Mouse (Mus musculus) hindbrain, embryonic 13.5 days (tissue): ENCODE data around the gene Nceh1. TPM values are rescaled to one million over a fixed set of nuclear protein-coding genes. Genes with fewer than 3 reads are reported as not detected.
"Not testable (repeated sequence)": the region's sequence is repeated elsewhere in the genome, so short reads cannot be mapped to it uniquely, and the experiment has no call there.

Experiments used
- ATAC-seq: fragments of 200-750 bp; cut with Nextera tagmentation; 2 replicates; pipeline ENCODE4 v1.8.0; 2017; ENCODE audit warnings: moderate TSS enrichment; ENCODE audit not compliant: low FRiP score
- H3K27ac ChIP-seq: fragments of 300-500 bp; sonication (generic); 2 replicates; pipeline ENCODE4 v1.5.1; 2015; ENCODE audit warnings: inconsistent platforms, mild to moderate bottlenecking, moderate library complexity
- H3K27me3 ChIP-seq: fragments of 300-500 bp; sonication (generic); 2 replicates; pipeline ENCODE4 v1.6.1; 2015; ENCODE audit warnings: mild to moderate bottlenecking, inconsistent platforms
- H3K36me3 ChIP-seq: fragments of 300-500 bp; sonication (generic); 2 replicates; pipeline ENCODE4 v1.6.1; 2015; ENCODE audit warnings: mild to moderate bottlenecking, inconsistent platforms
- H3K4me1 ChIP-seq: fragments of 300-500 bp; sonication (generic); replicated peaks from 2 replicates; pipeline ENCODE4 v1.6.1; 2015; ENCODE audit warnings: inconsistent platforms
- H3K4me2 ChIP-seq: fragments of 300-500 bp; sonication (generic); 2 replicates; pipeline ENCODE4 v1.6.1; 2015; ENCODE audit warnings: inconsistent platforms, mild to moderate bottlenecking, moderate library complexity
- H3K4me3 ChIP-seq: fragments of 300-500 bp; sonication (generic); 2 replicates; pipeline ENCODE4 v1.5.1; 2015; ENCODE audit warnings: mild to moderate bottlenecking, inconsistent platforms
- H3K9ac ChIP-seq: fragments of 300-500 bp; sonication (generic); 2 replicates; pipeline ENCODE4 v1.6.1; 2015; ENCODE audit warnings: mild to moderate bottlenecking, inconsistent platforms
- H3K9me3 ChIP-seq: fragments of 300-500 bp; sonication (generic); 2 replicates; pipeline ENCODE4 v1.6.1; 2016; ENCODE audit warnings: inconsistent platforms
- WGBS: fragments of 180-500 bp; shearing (Covaris S2); methylation state at CpG from one replicate; pipeline ENCODE4 v1.1.7; 2015; 5-methylcytosine and 5-hydroxymethylcytosine counted together
- polyA plus RNA-seq: library from polyadenylated mRNA; unstranded; fragments of >200 nt; fragmentation: Nextera tagmentation; extraction: Ambion mirVana; gene quantifications from 2 replicates; pipeline ENCODE4 v1.2.1, GENCODE M21; 2015

Gene Nceh1
- polyA plus RNA-seq, 1 experiment from 2014 or later: 6.9 TPM

DNA sequence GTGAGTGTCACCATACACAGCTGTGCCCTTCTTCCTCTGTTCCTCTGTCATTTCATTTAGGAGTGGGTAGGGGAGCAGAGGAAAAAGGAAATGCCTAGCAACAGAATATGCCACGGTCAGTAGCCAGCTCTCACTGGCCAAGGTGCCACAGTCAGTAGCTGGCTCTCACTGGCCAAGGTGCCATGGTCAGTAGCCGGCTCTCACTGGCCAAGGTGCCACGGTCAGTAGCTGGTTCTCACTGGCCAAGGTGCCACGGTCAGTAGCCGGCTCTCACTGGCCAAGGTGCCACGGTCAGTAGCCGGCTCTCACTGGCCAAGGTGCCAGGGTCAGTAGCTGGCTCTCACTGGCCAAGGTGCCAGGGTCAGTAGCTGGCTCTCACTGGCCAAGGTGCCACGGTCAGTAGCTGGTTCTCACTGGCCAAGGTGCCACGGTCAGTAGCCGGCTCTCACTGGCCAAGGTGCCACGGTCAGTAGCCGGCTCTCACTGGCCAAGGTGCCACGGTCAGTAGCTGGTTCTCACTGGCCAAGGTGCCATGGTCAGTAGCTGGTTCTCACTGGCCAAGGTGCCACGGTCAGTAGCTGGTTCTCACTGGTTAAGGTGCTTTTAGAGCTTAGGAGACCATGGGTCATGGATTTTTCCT lies 96.6 kb downstream of the Nceh1 start:
- H3K27ac ChIP-seq, H3K9me3 ChIP-seq, H3K27me3 ChIP-seq, H3K9ac ChIP-seq, ATAC-seq, H3K4me3 ChIP-seq, H3K4me2 ChIP-seq, H3K36me3 ChIP-seq: not testable (repeated sequence)
- 98% methylated on average over 13 of the region's 14 CpGs for WGBS
- H3K4me1 ChIP-seq: peaks cover 14% of the 10 kb centered on the region

DNA sequence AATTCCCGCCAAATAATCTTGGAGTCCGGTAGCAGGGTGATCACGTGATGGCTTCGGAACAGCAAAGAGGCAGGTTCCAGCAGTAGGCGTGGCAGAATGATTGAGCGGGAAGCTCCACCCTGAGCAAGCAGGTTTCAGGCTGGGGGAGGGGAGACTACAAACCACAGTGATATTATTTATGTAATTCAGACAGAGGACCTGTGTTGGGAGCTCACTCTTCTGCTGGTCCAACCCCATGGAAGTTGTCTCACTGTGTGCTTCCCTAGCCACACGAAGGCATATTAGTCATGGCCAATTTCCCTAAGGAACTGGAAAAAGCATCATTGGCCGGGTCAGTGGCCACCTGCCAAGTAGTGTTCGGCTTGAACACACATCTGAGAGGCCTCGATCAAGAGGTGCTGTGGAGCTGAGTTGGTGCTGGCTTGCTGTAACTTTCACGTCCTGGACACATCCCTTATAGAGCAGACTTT lies 97.5 kb downstream of the Nceh1 start:
- Histone ChIP-seq H3K36me3 (no peaks in the 10 kb centered on the region), H3K27ac (no peak overlapping the region), H3K9ac (no peak overlapping the region), H3K4me1 (peaks cover 14% of the 10 kb centered on the region), H3K4me2 (no peak overlapping the region), H3K4me3 (no peak overlapping the region), H3K27me3 (0 out of 2 replicates have a peak, but pooled peaks cover 7% of the 10 kb centered on the region), H3K9me3 (no peaks in the 10 kb centered on the region)
- WGBS: 65% methylated on average over 11 of the region's 11 CpGs
- ATAC-seq: no peak

DNA sequence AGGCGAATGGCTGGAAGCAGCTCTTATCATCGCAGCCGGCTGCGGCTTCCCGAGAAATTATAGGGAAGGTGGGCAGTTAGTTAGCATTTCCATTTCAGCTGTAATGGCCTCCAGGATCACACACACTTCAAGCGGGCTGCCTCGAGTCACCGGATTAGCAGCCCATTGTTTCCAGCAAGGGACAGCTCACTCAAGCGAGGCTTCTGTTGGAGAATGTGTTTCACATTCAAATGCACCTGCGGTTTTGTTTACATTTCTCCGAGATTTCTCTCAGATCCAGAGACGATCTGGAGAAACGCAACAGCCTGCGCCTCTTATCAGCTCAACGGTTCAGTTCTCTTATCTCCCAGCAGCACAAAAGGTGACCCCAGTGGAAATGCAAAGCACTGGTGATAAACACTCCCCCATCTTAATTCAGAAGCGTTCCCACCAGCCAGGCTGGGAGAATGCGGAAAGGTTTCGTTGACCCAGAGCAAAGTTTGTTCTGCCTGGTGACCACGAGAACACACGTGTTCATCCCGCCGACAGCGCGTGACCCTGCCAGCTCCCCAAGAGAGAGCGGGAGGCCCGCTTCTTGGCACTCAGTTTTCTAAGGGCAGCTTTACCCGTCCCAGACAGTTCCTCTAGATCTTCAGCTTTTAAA lies 100.4 kb downstream of the Nceh1 start:
- Histone ChIP-seq H3K27me3 (0 out of 2 replicates have a peak, but pooled peaks cover 7% of the 10 kb centered on the region), H3K4me2 (peak overlapping the region; percentile 63), H3K9me3 (no peaks in the 10 kb centered on the region), H3K36me3 (no peaks in the 10 kb centered on the region), H3K4me3 (peak overlapping the region; percentile 38), H3K27ac (peak overlapping the region; percentile 55), H3K9ac (peak overlapping the region; percentile 65), H3K4me1 (peaks cover 14% of the 10 kb centered on the region)
- WGBS: 2% methylated on average over 27 of the region's 27 CpGs
- ATAC-seq: peak; percentile 80

DNA sequence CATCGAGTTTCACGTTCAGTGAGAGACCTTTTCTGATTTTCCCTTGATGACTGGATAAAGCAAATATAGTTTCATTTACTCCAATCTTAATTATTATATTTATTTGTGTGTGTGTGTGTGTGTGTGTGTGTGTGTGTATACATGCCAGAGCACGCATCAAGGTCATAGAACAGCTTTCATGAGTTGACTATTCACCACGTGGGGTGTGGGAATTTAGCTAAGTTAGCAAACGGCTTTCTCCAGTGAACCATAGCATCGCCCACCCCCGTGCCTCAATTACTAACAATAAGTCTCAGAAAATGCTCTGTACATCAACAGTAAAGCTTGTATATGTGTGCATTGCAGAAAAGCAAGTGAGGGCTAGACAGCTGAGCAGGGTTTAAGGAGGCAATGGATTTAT lies 101.0 kb downstream of the Nceh1 start:
- H3K4me3 ChIP-seq: peak overlapping the region; percentile 38; the same call in 1 of the 2 replicates
- no peak overlapping the region for H3K27ac ChIP-seq
- no peaks in the 10 kb centered on the region for H3K36me3 ChIP-seq
- H3K4me1 ChIP-seq: peaks cover 14% of the 10 kb centered on the region
- peak; percentile 38; the same call in 1 of the 2 replicates for ATAC-seq
- H3K4me2 ChIP-seq: peak overlapping the region; percentile 63
- WGBS: 47% methylated on average over 7 of the region's 7 CpGs
- no peak overlapping the region for H3K9ac ChIP-seq
- 0 out of 2 replicates have a peak, but pooled peaks cover 7% of the 10 kb centered on the region for H3K27me3 ChIP-seq
- H3K9me3 ChIP-seq: no peaks in the 10 kb centered on the region

DNA sequence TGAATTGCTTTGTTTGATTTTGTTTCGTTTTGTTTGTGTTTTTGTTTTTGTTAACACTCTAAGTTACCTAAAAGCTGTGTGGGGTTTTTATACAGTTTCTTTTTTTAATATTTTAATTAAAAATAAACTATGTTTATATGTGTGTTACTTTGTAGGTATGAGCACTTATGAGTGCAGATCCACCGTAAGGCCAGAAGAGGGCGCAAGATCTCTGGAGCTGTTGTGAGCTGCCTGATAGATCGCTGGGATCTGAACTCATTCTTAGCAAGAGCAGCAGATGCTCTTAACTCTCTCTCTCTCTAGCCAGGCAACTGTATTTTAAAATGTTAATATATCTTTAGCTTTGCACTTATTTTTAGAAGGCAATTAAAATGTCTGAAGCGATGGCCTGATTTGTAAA lies 101.5 kb downstream of the Nceh1 start:
- WGBS: 93% methylated on average over 5 of the region's 5 CpGs
- no peak overlapping the region for H3K4me2 ChIP-seq
- H3K27me3 ChIP-seq: 0 out of 2 replicates have a peak, but pooled peaks cover 7% of the 10 kb centered on the region
- H3K9ac ChIP-seq: no peak overlapping the region
- H3K27ac ChIP-seq: no peak overlapping the region
- H3K36me3 ChIP-seq: no peaks in the 10 kb centered on the region
- ATAC-seq: no peak
- H3K4me1 ChIP-seq: peaks cover 14% of the 10 kb centered on the region
- H3K9me3 ChIP-seq: no peaks in the 10 kb centered on the region
- no peak overlapping the region for H3K4me3 ChIP-seq

DNA sequence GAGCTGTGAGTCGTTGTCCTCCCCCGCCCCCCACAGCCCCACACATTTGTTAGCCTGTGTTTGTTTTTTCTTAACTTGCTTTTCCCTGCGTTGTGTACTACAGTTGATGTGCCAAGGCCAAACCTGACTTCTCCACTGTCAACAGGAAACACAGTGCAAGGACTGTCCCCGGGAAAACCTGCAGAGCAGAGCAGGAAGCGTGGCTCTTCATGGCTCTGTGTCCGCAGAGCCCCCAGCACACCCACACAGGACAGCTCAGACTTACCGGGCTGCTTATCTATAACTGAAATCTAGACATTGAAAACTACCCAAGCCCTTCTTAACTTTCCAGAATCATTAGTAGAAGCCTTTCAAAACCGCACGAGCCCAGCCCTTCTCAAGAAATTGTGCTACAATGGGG lies 102.3 kb downstream of the Nceh1 start:
- Histone ChIP-seq H3K4me3 (no peak overlapping the region), H3K36me3 (no peaks in the 10 kb centered on the region), H3K4me2 (no peak overlapping the region), H3K9me3 (no peaks in the 10 kb centered on the region), H3K9ac (no peak overlapping the region), H3K4me1 (peaks cover 14% of the 10 kb centered on the region), H3K27ac (no peak overlapping the region), H3K27me3 (0 out of 2 replicates have a peak, but pooled peaks cover 7% of the 10 kb centered on the region)
- ATAC-seq: no peak
- WGBS: 86% methylated on average over 9 of the region's 9 CpGs

DNA sequence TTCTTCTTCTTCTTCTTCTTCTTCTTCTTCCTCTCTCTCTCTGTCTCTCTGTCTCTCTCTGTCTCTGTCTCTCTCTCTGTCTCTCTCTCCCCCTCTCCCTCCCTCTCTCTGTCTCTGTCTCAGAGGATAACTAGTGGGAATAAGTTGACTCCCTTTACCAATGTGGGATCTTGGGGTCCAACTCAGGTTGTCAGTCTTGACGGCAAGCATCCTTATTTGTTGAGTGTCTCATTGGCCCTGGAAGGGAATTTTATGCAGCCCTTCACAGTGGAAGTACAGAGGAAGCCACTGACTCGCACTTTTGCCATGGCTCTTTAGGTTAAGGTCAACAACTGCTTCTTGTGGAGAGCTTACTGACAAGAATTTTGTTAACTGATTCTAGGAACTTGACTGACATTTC lies 105.5 kb downstream of the Nceh1 start:
- no peak for ATAC-seq
- H3K4me1 ChIP-seq: peaks cover 6% of the 10 kb centered on the region
- no peak overlapping the region for H3K27ac ChIP-seq
- H3K9ac ChIP-seq: no peak overlapping the region
- 83% methylated on average over 2 of the region's 2 CpGs for WGBS
- H3K27me3 ChIP-seq: no peaks in the 10 kb centered on the region
- H3K4me2 ChIP-seq: no peak overlapping the region
- no peak overlapping the region for H3K4me3 ChIP-seq
- no peaks in the 10 kb centered on the region for H3K9me3 ChIP-seq
- no peaks in the 10 kb centered on the region for H3K36me3 ChIP-seq

DNA sequence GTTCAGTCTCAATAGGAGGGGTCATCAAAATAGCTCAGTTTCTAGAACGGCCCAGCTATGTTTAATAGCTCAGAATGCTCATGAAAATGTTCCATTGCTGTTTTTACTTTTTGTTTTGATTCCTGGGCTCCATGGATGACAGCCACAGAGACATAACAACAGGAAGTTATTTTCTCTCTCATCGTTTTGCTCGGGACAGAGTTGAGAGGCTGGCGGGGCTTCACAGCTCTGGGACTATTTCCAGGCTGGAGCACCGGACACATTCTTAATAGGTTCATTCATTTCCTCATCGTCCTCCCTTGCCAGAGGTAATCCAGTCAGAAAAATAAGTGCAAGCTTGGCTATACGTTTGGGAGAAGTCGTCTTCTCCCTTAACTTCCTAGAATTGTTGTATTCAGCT lies 106.1 kb downstream of the Nceh1 start:
- no peak overlapping the region for H3K9ac ChIP-seq
- peaks cover 3% of the 10 kb centered on the region; the same call in 1 of the 2 replicates for H3K4me1 ChIP-seq
- no peak for ATAC-seq
- no peak overlapping the region for H3K4me2 ChIP-seq
- no peak overlapping the region for H3K27ac ChIP-seq
- no peaks in the 10 kb centered on the region for H3K9me3 ChIP-seq
- H3K27me3 ChIP-seq: no peaks in the 10 kb centered on the region
- WGBS: 71% methylated on average over 8 of the region's 8 CpGs
- H3K4me3 ChIP-seq: no peak overlapping the region
- H3K36me3 ChIP-seq: no peaks in the 10 kb centered on the region

DNA sequence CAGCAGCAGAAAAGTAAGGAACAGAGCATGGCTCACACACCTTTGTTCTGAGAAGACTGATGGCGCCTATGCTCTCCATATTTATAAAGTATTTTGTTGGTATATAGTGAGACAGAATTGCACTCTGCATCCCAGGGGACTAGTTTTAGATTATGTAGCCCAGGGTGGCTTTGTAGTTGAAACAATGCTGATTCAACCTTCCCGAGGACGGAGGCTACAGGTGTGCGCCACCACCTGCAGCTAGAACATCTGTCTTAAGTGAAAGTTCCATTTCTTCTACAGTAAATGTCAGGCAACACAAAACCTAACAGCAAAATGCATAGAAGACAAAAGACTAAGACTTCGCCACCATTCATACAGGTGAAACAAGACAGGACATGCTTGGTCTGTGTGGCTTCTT lies 107.5 kb downstream of the Nceh1 start:
- Histone ChIP-seq H3K9me3 (no peaks in the 10 kb centered on the region), H3K27me3 (no peaks in the 10 kb centered on the region), H3K27ac (no peak overlapping the region), H3K4me2 (no peak overlapping the region), H3K36me3 (no peaks in the 10 kb centered on the region), H3K4me1 (0 out of 2 replicates have a peak, but pooled peaks cover 2% of the 10 kb centered on the region), H3K9ac (no peak overlapping the region), H3K4me3 (no peak overlapping the region)
- no peak for ATAC-seq
- WGBS: 89% methylated on average over 5 of the region's 5 CpGs

DNA sequence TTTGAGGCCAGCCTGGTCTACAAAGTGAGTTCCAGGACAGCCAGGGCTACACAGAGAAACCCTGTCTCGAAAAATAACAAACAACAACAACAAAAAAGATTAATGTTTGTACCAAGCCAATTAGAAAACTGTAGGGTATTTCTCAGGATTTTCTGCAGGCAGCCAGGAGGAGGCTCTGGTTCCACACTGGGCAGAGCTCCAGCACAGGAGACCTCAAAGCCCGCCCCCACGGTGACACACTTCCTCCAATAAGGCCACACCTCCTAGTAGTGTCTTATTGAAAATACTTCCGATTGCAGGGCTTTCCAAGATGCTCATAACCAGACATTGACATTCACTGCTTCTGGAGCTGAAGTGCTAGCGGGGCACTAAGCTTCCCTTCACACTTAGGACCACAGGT lies 108.2 kb downstream of the Nceh1 start:
- not testable (repeated sequence) for H3K27ac ChIP-seq, H3K27me3 ChIP-seq, H3K36me3 ChIP-seq, H3K4me2 ChIP-seq, H3K9ac ChIP-seq, H3K9me3 ChIP-seq, H3K4me3 ChIP-seq, ATAC-seq, H3K4me1 ChIP-seq
- WGBS: 90% methylated on average over 5 of the region's 5 CpGs

DNA sequence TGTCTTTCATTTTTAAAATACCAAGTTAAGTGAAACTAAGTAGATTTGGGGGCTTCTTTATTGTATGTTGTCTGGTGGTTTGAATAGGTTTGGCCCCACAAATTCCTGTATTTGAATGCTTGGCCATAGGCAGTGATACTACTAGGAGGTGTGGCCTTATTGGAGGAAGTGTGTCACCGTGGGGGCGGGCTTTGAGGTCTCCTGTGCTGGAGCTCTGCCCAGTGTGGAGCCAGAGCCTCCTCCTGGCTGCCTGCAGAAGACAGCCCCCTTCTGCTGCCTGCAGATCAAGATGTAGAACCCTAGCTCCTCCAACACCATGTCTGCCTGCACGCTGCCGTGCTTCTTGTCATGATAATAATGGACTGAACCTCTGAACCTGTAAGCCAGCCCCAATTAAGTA lies 108.6 kb downstream of the Nceh1 start:
- not testable (repeated sequence) for H3K4me2 ChIP-seq, H3K9ac ChIP-seq, H3K27ac ChIP-seq, H3K4me1 ChIP-seq, ATAC-seq, H3K36me3 ChIP-seq, H3K27me3 ChIP-seq, H3K4me3 ChIP-seq, H3K9me3 ChIP-seq
- 92% methylated on average over 4 of the region's 4 CpGs for WGBS

DNA sequence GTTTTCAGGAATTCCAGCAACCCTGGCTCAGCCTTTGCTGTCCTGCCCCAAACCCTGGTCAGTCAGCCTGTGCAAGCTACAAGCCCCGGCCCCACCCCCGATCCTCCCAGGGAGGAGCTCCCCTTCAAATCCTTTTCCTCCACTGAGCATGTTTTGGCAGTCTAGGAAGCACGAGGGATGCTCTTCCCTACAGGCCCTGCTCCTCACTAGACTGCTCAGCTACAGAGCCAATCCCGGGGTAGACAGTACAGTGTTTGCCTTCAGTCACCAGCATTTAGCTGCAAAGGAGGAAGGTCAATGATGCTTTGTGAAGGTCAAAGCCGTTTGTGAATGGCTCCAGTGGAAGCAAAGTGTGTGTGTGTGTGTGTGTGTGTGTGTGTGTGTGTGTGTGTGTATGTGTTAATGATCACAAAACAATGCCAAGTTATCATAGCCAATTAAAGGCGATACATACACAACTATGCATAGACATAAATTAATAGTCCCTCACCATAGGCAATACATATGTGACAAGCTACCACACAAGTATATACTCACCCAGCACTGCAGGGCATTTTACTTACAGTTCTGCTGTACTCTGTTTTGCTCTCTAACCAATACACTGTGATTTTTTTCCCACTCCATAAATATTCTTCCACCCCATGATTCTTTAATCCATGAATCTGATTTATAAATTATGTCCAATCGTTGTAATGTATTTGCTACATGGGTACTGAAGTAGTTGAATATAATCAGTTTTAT lies 111.0 kb downstream of the Nceh1 start:
- Histone ChIP-seq H3K27ac (no peak overlapping the region), H3K36me3 (no peaks in the 10 kb centered on the region), H3K4me1 (0 out of 2 replicates have a peak, but pooled peaks cover 2% of the 10 kb centered on the region), H3K4me2 (no peak overlapping the region), H3K4me3 (no peak overlapping the region), H3K9ac (no peak overlapping the region), H3K27me3 (no peaks in the 10 kb centered on the region), H3K9me3 (no peaks in the 10 kb centered on the region)
- ATAC-seq: no peak
- 71% methylated on average over 7 of the region's 7 CpGs for WGBS
